Comparison of ENCODE assay signal across 8 mouse cellular contexts in the genomic region with DNA sequence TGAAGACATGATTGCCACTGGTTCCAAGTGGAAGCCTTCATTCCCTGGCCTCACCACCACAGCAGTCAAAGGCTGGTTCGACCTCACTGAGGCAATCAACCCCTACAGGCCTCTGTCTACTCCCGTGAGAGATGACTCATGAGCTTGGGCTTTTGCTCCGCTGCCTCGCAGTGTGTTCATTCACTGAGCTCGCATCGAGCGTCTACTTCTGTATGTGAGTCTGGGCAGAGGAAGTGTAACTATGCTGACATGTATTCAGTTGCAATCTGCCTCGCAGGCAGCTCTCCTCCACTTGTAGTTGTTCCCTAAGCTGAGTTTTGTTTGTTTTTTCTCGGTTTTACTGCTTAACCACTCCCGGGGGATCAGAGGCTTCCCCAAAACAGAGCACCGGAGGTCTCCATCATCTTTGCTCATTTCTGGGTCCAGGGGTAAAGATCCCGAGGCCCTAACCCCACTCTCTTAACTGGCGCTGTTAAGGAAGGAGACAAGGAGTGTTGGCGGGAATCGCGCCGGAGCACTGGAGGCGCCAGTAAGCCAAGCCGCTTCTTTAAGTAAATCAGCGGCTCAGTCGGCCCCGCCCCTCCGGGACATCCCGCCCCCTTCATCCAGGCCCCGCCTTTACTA. TPM values are rescaled to one million over a fixed set of nuclear protein-coding genes. Genes with fewer than 3 reads are reported as not detected.
A peak's percentile ranks its signal among the peaks of the same experiment; 100 is the strongest.
DNase-seq lines count a peak whose midpoint lies in the region; ATAC-seq lines count a peak whose summit lies in the region.

No protein-coding gene starts in this region.

- H3K9me3 ChIP-seq in embryonic facial prominence, embryonic 10.5 days, result no peaks in the 10 kb centered on the region
- no peaks in the 10 kb centered on the region for H3K9me3 ChIP-seq in heart, embryonic 12.5 days (replicated peaks)

- peaks cover 47% of the 10 kb centered on the region for H3K4me1 ChIP-seq in embryonic facial prominence, embryonic 10.5 days
- peaks cover 42% of the 10 kb centered on the region for H3K4me1 ChIP-seq in heart, embryonic 12.5 days (replicated peaks)

- ATAC-seq in frontal cortex, adult (ENCODE audit: low TSS enrichment), result peak; percentile 48
- peak; percentile 23 for ATAC-seq in CD4-positive, CD25-positive, alpha-beta regulatory T cell, adult 4 months
- ATAC-seq in heart, embryonic 12.5 days (ENCODE audit: insufficient number of reproducible peaks, low FRiP score), result peak; percentile 46
- ATAC-seq in megakaryocyte progenitor cell, adult 5-6 weeks (replicated peaks; ENCODE audit: poor library complexity), result peak; percentile 59

- 0 out of 2 replicates have a peak, but pooled peaks cover 4% of the 10 kb centered on the region for H3K36me3 ChIP-seq in embryonic facial prominence, embryonic 10.5 days (replicated peaks)
- H3K36me3 ChIP-seq in heart, embryonic 12.5 days, result no peaks in the 10 kb centered on the region

- under 1% methylated on average over 25 of the region's 25 CpGs for WGBS in embryonic facial prominence, embryonic 10.5 days
- under 1% methylated on average over 25 of the region's 25 CpGs for WGBS in heart, embryonic 12.5 days

- intact Hi-C loops in left cerebral cortex, postnatal 14 days (cut with DNase I), result loop anchor here (5.0 kb wide), 3 partner anchors 68 to 312 kb away; no protein-coding TSS in a partner anchor

- H3K9ac ChIP-seq in heart, embryonic 12.5 days, result peak overlapping the region; percentile 59

- peak overlapping the region; percentile 92 for H3K27ac ChIP-seq in embryonic facial prominence, embryonic 10.5 days (replicated peaks)
- H3K27ac ChIP-seq in heart, embryonic 12.5 days (ENCODE audit: poor library complexity, severe bottlenecking), result peak overlapping the region; percentile 78

- no peak for DNase-seq in frontal cortex, postnatal 10 days (ENCODE audit: low spot score in 2 of 2)
- peak; percentile 61 for DNase-seq in embryonic facial prominence, embryonic 10.5 days (ENCODE audit: low spot score)
- DNase-seq in left cerebral cortex, postnatal 14 days (ENCODE audit: low spot score in 2 of 2), result peak; percentile 35 to 45
- DNase-seq in telencephalon, adult 2 months (ENCODE audit: low read depth, low spot score), result peak; percentile 28

- H3K4me3 ChIP-seq in embryonic facial prominence, embryonic 10.5 days, result peak overlapping the region; percentile 78
- peak overlapping the region; percentile 89 for H3K4me3 ChIP-seq in heart, embryonic 12.5 days

- no peaks in the 10 kb centered on the region for H3K27me3 ChIP-seq in embryonic facial prominence, embryonic 10.5 days (replicated peaks; ENCODE audit: low read depth, poor library complexity, severe bottlenecking)
- no peaks in the 10 kb centered on the region for H3K27me3 ChIP-seq in heart, embryonic 12.5 days (replicated peaks)

- H3K4me2 ChIP-seq in heart, embryonic 12.5 days, result peak overlapping the region; percentile 72

RNA-seq across cellular contexts. Expression of gene Sh3bp4, which starts 0.6 kb away (rescaled TPM):
- 1 to 10 TPM in 1 of 2 experiments, under 1 TPM in 1; 0.19 to 1.3 TPM for polyA plus RNA-seq in CD4-positive, CD25-positive, alpha-beta regulatory T cell, adult 4 months (2017; shearing (Covaris generic))
- polyA plus RNA-seq in embryonic facial prominence, embryonic 10.5 days (2016; fragmentation: Nextera tagmentation; extraction: Ambion mirVana), result 25.1 and 26.5 TPM in 2 replicates
- 25.8 and 28.1 TPM in 2 replicates for polyA plus RNA-seq in heart, embryonic 12.5 days (2016; fragmentation: Nextera tagmentation; extraction: Ambion mirVana)
- 10 to 100 TPM; 22.4 to 27.9 TPM for total RNA-seq in left cerebral cortex, postnatal 14 days (2021)
- total RNA-seq in megakaryocyte progenitor cell, adult 5-6 weeks (2015), result 0.24 and 0.27 TPM in 2 replicates
- 0.03 TPM in 1 of 2 replicates, not detected in the other for total RNA-seq in megakaryocyte progenitor cell, adult 5-6 weeks (2017)

Comparison
In these comparisons a context has a peak if more than half of its experiments do, and no peak if none do; other contexts are left out.
1. DNase-seq: peak in embryonic facial prominence, embryonic 10.5 days (single experiment), left cerebral cortex, postnatal 14 days (2 of 2) and telencephalon, adult 2 months (single experiment); none in frontal cortex, postnatal 10 days (0 of 2).
2. RNA of gene Sh3bp4, which starts 0.6 kb away (polyA plus RNA-seq): 25.1 to 26.5 TPM in embryonic facial prominence, embryonic 10.5 days and 25.8 to 28.1 TPM in heart, embryonic 12.5 days; 0.19 to 1.3 TPM in CD4-positive, CD25-positive, alpha-beta regulatory T cell, adult 4 months; every median in the first group is over 10 times any median in the second.
3. Peak in every context shown above with its lines, with median percentiles within 50 percentile points of each other: ATAC-seq.